Mouse (Mus musculus): ENCODE results near the gene Olfr1312. TPM values are rescaled to one million over a fixed set of nuclear protein-coding genes. Genes with fewer than 3 reads are reported as not detected.

Gene Olfr1312
- not detected in 2 replicates for polyA plus RNA-seq (2012; rRNA removed)

DNA sequence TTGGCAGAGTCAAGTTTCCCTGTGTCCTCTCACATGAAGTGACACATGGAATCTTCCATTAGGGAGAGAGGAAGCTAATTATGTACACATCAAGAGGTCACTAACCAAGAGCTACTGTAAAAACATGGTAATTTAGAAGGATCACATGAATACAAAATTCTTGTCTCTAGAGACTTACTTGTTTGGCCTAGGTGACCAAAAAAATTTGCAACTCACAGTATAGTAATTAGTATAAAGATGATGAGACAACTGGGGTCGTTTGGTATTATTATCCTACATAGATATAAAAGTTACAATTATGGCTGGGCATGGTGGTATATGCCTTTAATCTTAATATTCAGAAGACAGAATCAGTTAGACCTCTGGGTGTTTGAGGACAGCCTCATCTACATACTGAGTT, at the start of gene Olfr1312:
Gene Olfr1312 (minus strand): TSS at position 101 of the 400 bp plus-strand sequence.

DNA sequence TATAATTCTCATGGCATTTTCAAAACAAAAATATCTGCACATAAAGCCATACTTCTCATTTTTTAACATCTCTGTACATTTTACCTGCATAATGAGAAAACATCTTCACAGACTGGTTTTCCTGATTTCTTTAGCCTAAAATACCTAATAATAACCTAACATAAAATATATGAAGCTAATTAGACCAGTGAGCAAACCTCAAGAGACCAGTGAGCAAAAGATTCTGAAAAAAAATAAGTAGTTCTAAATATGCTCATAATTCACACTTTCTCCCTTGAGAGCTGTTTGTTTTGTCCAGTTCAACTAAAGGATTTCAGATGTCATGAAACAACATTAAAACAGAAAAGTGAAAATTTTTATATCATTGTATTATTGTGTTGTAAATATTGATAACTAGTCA, 46.6 kb upstream of the Olfr1312 start, which contains the start of gene Olfr1314:
Gene Olfr1314 (minus strand): TSS at position 101 of the 400 bp plus-strand sequence.

DNA sequence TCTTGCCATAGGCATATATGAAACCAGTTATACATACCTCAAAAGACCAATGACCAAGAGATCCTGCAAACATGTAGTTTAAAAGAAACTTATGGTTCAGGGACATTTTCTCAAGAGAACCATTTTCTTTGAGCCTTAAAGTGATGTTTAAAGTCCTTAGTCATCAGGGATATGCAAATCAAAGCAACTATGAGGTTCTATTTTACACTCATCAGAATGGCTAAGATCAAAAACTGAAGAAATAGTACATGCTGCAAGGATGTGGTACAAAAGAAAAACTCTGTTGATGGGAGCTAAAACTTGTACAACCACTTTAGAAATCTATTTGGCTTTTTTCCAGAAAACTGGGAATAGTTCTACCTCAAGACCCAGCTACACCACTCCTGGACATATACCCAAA, 27.7 kb upstream of the Olfr1312 start, which contains the start of gene Olfr1313:
Gene Olfr1313 (minus strand): TSS at position 101 of the 400 bp plus-strand sequence.

DNA sequence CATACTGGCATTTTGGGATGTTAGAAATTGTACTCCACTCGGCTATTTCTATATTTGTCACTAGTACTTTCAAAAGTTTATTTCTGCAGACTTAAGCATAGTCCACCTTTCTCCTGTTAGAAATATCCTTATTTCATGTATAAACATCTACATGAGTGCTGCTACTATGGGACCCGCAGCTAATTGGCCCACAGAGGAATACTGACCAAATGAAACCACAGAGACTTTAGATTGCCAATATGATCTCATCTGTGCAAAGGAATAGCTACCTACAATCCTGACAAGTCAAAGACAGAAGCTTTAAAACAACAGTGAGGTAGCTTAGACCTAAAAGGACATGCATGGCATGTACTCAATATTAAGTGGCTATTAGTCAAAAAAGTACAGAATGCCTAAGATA, 25.7 kb downstream of the Olfr1312 start, which contains the start of gene Olfr1311:
Gene Olfr1311 (minus strand): TSS at position 101 of the 400 bp plus-strand sequence.

DNA sequence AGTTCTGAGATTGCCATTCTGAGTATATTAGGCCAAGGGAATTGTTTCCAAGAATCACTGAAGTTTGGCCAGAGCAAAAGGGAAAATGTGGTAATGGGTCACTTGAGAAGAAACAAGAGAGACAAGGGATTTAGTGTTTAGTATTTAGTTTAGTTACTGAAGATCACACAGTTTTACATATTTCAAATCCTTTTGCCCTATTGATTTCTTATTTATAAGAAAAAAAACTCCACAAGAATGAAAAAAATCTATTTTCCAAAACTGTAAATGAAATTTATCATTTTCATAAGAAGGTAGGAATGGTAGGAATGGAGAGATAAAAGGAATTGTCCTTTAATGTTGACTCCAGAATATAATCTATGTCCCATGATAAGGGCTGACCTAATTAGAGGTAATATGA, 37.4 kb downstream of the Olfr1312 start, which contains the start of gene Olfr1310:
Gene Olfr1310 (minus strand): TSS at position 101 of the 400 bp plus-strand sequence.

DNA sequence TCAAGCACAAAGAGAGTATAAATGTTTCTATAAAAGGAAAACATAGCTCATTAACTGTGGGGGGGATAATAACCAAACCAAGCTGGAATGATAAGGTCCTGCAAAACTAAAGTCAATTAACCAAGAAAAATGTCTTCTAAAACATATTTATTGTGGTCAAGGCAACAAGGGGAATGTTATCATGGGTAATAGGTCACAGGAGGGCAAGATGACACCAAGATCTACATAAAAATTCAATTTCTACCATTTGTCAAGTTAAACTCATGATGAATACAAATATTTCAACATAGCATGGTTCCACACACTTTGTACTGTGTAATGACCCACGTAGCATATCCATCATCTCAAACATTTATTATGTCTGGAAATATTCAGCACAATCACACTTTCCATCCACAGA, 59.9 kb downstream of the Olfr1312 start, which contains the start of gene Olfr1309:
Gene Olfr1309 (minus strand): TSS at position 101 of the 400 bp plus-strand sequence.

Other genes with a start within 250 kb of the Olfr1312 start
- gene Olfr1303, start 229.9 kb downstream of the Olfr1312 start, polyA plus RNA-seq (2012; rRNA removed), result not detected in 2 replicates
- gene Olfr1305, start 173.1 kb downstream of the Olfr1312 start, polyA plus RNA-seq (2012; rRNA removed), result not detected in 2 replicates
- gene Olfr1306, start 134.0 kb downstream of the Olfr1312 start, polyA plus RNA-seq (2012; rRNA removed), result not detected in 2 replicates
- not detected in 2 replicates for gene Olfr1307, start 100.8 kb downstream of the Olfr1312 start, polyA plus RNA-seq (2012; rRNA removed)
- not detected in 2 replicates for gene Olfr1308, start 85.3 kb downstream of the Olfr1312 start, polyA plus RNA-seq (2012; rRNA removed)
- gene Olfr1309, start 60.0 kb downstream of the Olfr1312 start, polyA plus RNA-seq (2012; rRNA removed), result not detected in 2 replicates
- not detected in 2 replicates for gene Olfr1310, start 37.5 kb downstream of the Olfr1312 start, polyA plus RNA-seq (2012; rRNA removed)
- gene Olfr1311, start 25.8 kb downstream of the Olfr1312 start, polyA plus RNA-seq (2012; rRNA removed), result not detected in 2 replicates
- gene Olfr1313, start 27.6 kb upstream of the Olfr1312 start, polyA plus RNA-seq (2012; rRNA removed), result not detected in 2 replicates
- not detected in 2 replicates for gene Olfr1314, start 46.5 kb upstream of the Olfr1312 start, polyA plus RNA-seq (2012; rRNA removed)
- gene Olfr1315-ps1, start 65.2 kb upstream of the Olfr1312 start, polyA plus RNA-seq (2012; rRNA removed), result not detected in 2 replicates
- not detected in 2 replicates for gene Olfr1316, start 84.7 kb upstream of the Olfr1312 start, polyA plus RNA-seq (2012; rRNA removed)
- not detected in 2 replicates for gene Olfr1317, start 90.1 kb upstream of the Olfr1312 start, polyA plus RNA-seq (2012; rRNA removed)
- not detected in 2 replicates for gene Olfr1318, start 104.0 kb upstream of the Olfr1312 start, polyA plus RNA-seq (2012; rRNA removed)
- gene Lpcat4, start 189.2 kb upstream of the Olfr1312 start, polyA plus RNA-seq (2012; rRNA removed), result 2.4 and 3.2 TPM in 2 replicates
- not detected in 2 replicates for gene Nutm1, start 209.1 kb upstream of the Olfr1312 start, polyA plus RNA-seq (2012; rRNA removed)
- gene Nop10, start 211.7 kb upstream of the Olfr1312 start, polyA plus RNA-seq (2012; rRNA removed), result 80.4 and 90.1 TPM in 2 replicates
- gene Slc12a6, start 215.6 kb upstream of the Olfr1312 start, polyA plus RNA-seq (2012; rRNA removed), result 9.9 and 10.4 TPM in 2 replicates
- 0.01 TPM in 1 of 2 replicates, not detected in the other for gene Gm21985, start 216.1 kb upstream of the Olfr1312 start, polyA plus RNA-seq (2012; rRNA removed)

Measured in liver, embryonic 14 days (tissue).